In the genomic region with DNA sequence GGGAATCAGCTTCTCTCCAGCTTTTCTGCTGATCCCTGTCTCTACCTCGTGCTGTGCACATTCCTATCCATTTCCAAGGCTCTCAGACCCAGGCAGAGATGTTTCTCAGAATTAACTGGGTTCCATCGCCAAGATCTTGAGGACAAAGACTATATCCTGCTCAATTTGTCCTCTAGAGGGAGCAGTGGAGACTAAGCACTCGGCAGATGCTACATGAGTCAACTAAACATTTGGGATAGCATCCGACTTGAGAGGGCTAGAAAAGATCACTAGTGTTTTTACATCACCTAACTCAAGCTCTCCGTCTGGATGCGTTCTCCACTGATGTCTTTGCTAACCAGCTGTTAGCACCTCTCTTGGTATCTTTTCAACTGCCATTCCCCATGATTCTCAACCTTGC, we compare ENCODE assay signal across 10 mouse cellular contexts.
DNase-seq lines count a peak whose midpoint lies in the region; ATAC-seq and TF ChIP-seq lines count a peak whose summit lies in the region.
"Had no signal": no experiment of that assay in that cellular context is flagged by ENCODE, and none has a peak within 500 bp of the region (broad histone marks: within the 10 kb centered on the region; RNA-seq: fewer than 3 reads in every experiment).

No protein-coding gene starts in this region.

- no peaks in the 10 kb centered on the region for H3K9me3 ChIP-seq in kidney, postnatal 0 days (replicated peaks; ENCODE audit: low read length)
- H3K9me3 ChIP-seq in CH12.LX (replicated peaks; ENCODE audit: low read length) = no peaks in the 10 kb centered on the region
- H3K9me3 ChIP-seq: megakaryocyte, embryonic 14.5 days had no signal

- no peak overlapping the region for H3K4me3 ChIP-seq in kidney, postnatal 0 days (replicated peaks; ENCODE audit: low read depth, low read length)
- H3K4me3 ChIP-seq in CH12.LX (replicated peaks in 1 of 3; ENCODE audit: low read depth in 2 of 3, low read length in 2 of 3, poor library complexity in 1 of 3) = no peak overlapping the region
- H3K4me3 ChIP-seq: megakaryocyte, embryonic 14.5 days had no signal

- dilution Hi-C loops in CH12.LX (cut with MboI; ENCODE audit: extremely low pct_ligation_motif_present, extremely low pct_unique_long_range_greater_than_20kb, low sequenced_read_pairs) = no loop called here

- TF ChIP-seq POLR2A in CH12.LX (IDR thresholded peaks at IDR 0.05; ENCODE audit: low read depth, low read length) = no peak

- H3K4me2 ChIP-seq in kidney, postnatal 0 days (ENCODE audit: low read length) = no peak overlapping the region
- H3K4me2 ChIP-seq in CH12.LX (ENCODE audit: insufficient read depth, low read depth, poor library complexity, severe bottlenecking) = no peak overlapping the region

- H3K36me3 ChIP-seq in kidney, postnatal 0 days (ENCODE audit: insufficient read depth, low read length) = peaks cover 20% of the 10 kb centered on the region
- peaks cover 8 to 57% of the 10 kb centered on the region in 2 experiments for H3K36me3 ChIP-seq in CH12.LX (replicated peaks in 1 of 2; ENCODE audit: control insufficient read depth in 1 of 2, insufficient read depth in 1 of 2, low read length in 1 of 2)

- no peak overlapping the region for H3K9ac ChIP-seq in kidney, postnatal 0 days (ENCODE audit: low read depth, low read length)
- H3K9ac ChIP-seq in CH12.LX (ENCODE audit: insufficient read depth, low read depth) = no peak overlapping the region

- H3K27me3 ChIP-seq in kidney, postnatal 0 days (ENCODE audit: insufficient read depth, low read length) = no peaks in the 10 kb centered on the region
- H3K27me3 ChIP-seq in CH12.LX (replicated peaks) = no peaks in the 10 kb centered on the region
- H3K27me3 ChIP-seq: megakaryocyte, embryonic 14.5 days had no signal

- no peak overlapping the region for H3K27ac ChIP-seq in kidney, postnatal 0 days
- H3K27ac ChIP-seq in CH12.LX (ENCODE audit: insufficient read depth, low read depth) = no peak overlapping the region

- in situ Hi-C loops in CH12.LX (cut with MboI; ENCODE audit: low pct_ligation_motif_present, low pct_unique_long_range_greater_than_20kb, low sequenced_read_pairs) = no loop called here

- peak; percentile 25 for DNase-seq in kidney, postnatal 0 days (ENCODE audit: low spot score)
- DNase-seq in kidney, adult 8-10 months = no peak
- peak; percentile 26 for DNase-seq in 416B (ENCODE audit: low read depth)
- DNase-seq in CH12.LX (ENCODE audit: extremely low read depth) = peak; percentile 38
- DNase-seq in embryo, embryonic 11 days = peak; percentile 45
- no peak for DNase-seq in B cell, adult 2 months
- no peak for DNase-seq in spleen, adult 12 weeks (ENCODE audit: low spot score)
- DNase-seq: layer of hippocampus, adult 9-11 months; thymus, postnatal 25 days had no signal

- H3K79me2 ChIP-seq in CH12.LX (replicated peaks; ENCODE audit: control insufficient read depth, extremely low read depth, insufficient read depth, poor library complexity, severe bottlenecking) = no peaks in the 10 kb centered on the region

- no peak for TF ChIP-seq EP300 in CH12.LX (IDR thresholded peaks at IDR 0.05; ENCODE audit: low read length)

- 84% methylated on average over 6 of the region's 6 CpGs for WGBS in kidney, postnatal 0 days

- 0 out of 2 replicates have a peak, but pooled peaks cover 5% of the 10 kb centered on the region for H3K4me1 ChIP-seq in kidney, postnatal 0 days (replicated peaks; ENCODE audit: insufficient read depth, low read length)
- H3K4me1 ChIP-seq in CH12.LX (ENCODE audit: control insufficient read depth in 1 of 2, insufficient read depth in 2 of 2) = peaks cover 0 to 9% of the 10 kb centered on the region in 2 experiments; a peak in 2 of 4 replicates
- H3K4me1 ChIP-seq: megakaryocyte, embryonic 14.5 days had no signal

- ATAC-seq in kidney, postnatal 0 days (replicated peaks; ENCODE audit: low FRiP score, low read depth) = no peak

- peak; percentile 34 for TF ChIP-seq RAD21 in CH12.LX (IDR thresholded peaks at IDR 0.05; ENCODE audit: low read depth, low read length)

- TF ChIP-seq CTCF in kidney, postnatal 0 days (IDR thresholded peaks at IDR 0.05; ENCODE audit: low read depth) = peak; percentile 65
- TF ChIP-seq CTCF in CH12.LX (conservative IDR thresholded peaks at IDR 0.05 in 1 of 2, IDR thresholded peaks at IDR 0.05 in 1 of 2; ENCODE audit: low read depth in 2 of 2, low read length in 2 of 2) = peak; percentile 58 to 63

TF ChIP-seq in CH12.LX, 34 proteins besides CTCF, POLR2A, EP300 and RAD21:
- TF ChIP-seq SMC3 (IDR thresholded peaks at IDR 0.05; ENCODE audit: low read depth, low read length) (peak; percentile 49), ZMIZ1 (IDR thresholded peaks at IDR 0.05; ENCODE audit: low read depth, low read length) (no peak)

Comparison
In these comparisons a context has a peak if more than half of its experiments do, and no peak if none do; other contexts are left out.
1. DNase-seq: peak in kidney, postnatal 0 days (single experiment), 416B (single experiment), CH12.LX (single experiment) and embryo, embryonic 11 days (single experiment); none in kidney, adult 8-10 months (0 of 2), B cell, adult 2 months (0 of 2) and spleen, adult 12 weeks (single experiment).